Mouse (Mus musculus) T-helper 17 cell (primary cell): ENCODE data around the gene Plekha8.

Experiments
- in situ Hi-C, 2 experiments: fragments of 300-600 bp; cut with MboI, MseI; formaldehyde crosslinking; loops; 1 replicate in 1 of 2; 2 replicates in 1 of 2; pipeline ENCODE4 v1.15.1; 2025; ENCODE audit warnings: high pct_unique_total_duplicates in 2 of 2

The Plekha8 gene

DNA sequence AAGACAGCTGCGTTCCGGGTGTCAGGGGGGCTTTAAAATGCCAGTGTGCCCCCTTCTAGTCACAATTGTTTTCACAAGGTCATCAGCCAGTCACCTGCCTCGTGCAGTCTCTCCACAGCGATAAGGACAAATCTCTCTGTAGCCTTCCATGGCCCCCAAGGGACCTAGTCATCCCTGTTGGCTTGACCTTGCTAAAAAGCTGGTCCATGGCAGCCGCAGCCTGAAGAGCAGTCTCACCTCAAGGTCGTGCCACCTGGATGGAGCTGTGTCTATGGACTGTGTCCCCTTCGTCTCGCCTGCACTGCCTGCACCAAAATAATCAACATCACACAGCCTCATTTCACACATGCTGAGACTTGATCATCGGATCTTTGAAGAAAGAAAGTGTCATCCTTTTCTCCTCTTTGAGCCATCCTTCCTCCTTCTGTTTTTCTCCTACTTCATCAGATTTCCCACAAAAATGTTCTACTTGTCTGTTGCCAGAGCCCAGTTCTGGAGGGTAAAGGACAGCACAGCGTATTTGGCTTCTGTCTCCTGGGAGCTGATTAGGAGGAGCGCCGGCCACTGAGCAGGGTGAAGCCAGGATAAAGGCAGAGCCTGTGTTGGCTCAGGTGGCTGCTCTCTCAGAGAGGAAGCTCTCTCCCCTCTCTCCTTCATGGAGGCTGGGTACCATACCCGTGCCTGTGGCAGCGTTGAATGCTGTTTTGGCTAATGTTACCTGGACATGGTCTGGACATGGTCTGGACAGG lies 96.6 kb downstream of the Plekha8 start:
- in situ Hi-C loops = no loop called here

GRCm38 (mm10) chr6:54692201-54692600 lies 97.3 kb downstream of the Plekha8 start:
- in situ Hi-C loops = no loop called here

DNA sequence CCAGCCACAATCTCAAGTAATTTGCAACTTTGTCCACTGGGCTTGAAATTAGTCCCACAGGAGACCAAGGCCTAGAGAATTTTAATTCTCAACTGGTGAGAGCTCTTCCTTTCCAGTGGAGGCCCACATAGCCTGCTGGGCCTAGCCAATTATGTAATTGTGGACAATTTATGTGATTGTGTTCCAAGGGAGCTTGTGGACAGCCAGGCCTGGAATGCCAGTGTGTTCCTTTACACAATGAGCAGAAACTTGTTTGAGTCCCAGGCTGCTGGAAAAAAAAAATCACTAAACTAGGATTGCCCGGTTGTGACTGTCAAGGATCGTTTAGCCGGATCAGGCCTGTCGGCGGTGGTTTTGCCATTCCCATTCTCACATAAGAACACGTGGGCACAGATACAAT lies 98.4 kb downstream of the Plekha8 start:
- in situ Hi-C loops = no loop called here
